Mouse (Mus musculus): ENCODE results near the gene Pex6. TPM values are rescaled to one million over a fixed set of nuclear protein-coding genes. Genes with fewer than 3 reads are reported as not detected.

The Pex6 gene
- polyA plus RNA-seq, 1 experiment from 2014 or later = 36.9 TPM

DNA sequence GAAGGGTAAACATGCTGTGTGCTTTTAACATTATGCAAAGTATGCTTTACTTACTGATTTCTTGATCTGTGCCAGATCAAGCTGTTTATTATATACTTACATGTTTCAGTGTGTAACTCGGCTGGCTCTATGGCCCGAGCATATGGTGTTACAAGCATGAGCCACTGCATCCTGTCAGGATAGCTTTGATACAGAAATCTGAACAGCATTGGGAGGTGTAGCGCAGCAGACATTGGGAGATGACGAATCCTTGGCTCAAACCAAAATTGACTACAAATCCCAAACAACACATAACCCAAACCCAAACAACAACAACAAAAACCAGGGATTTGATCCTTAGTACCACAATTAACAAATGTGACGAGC is 60.8 kb downstream of the Pex6 start:
- no peak overlapping the region for H3K27ac ChIP-seq
- WGBS = 10% methylated on average over 5 of the region's 5 CpGs
- H3K27me3 ChIP-seq (replicated peaks) = no peaks in the 10 kb centered on the region
- H3K4me1 ChIP-seq = peaks cover 19% of the 10 kb centered on the region
- peak overlapping the region; percentile 83 for H3K9ac ChIP-seq
- peak overlapping the region; percentile 81 for H3K4me3 ChIP-seq
- no peaks in the 10 kb centered on the region for H3K9me3 ChIP-seq
- H3K36me3 ChIP-seq = peaks cover 25% of the 10 kb centered on the region
- peak; percentile 46; the same call in 1 of the 2 replicates for ATAC-seq (ENCODE audit: low FRiP score, low read depth)
- peak overlapping the region; percentile 86 for H3K4me2 ChIP-seq (replicated peaks)

DNA sequence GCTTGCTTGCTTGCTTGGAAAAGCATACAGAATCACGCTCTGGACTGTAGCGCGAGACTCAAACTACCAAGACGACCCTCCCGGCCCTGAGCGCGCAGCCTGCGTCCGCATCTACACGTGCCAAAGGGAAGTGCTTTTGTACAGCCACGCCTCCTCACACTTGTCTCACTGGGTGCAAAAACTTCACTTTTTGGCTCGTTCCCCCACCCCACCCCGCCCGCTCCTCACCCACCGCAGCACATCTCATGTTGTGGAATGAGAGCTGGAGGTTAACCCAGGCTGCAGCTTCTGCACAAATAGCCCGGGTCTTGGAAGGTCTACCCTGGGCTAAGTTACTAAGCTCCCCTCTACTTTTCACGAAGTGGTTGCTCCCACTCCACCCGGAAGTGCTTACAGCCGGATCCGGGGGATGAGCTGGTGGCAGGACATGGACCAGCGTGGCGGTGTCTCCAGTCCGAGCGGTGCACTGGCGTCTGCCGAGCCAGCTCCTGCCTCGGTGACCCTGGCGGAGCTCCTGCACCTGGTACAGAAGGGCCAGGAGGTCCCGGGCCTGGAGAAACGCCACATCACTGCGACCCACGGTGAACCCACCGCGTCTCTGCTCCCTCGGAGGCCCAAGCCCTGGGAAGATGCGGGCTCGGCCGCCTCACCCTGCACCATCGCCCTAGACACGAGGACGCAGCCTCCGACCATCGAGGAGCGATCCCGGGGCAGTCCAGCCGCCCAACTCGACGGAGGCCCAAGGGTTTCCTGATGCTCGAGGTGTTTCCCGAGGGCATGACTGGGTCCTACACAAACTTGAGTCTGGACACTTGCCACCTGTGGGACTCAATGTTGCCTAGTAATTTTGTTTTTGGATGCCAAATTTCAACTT is 61.4 kb downstream of the Pex6 start, which contains the start of gene 2310039H08Rik:
Gene 2310039H08Rik (plus strand): TSS at position 232 of the 874 bp plus-strand sequence.
- WGBS = under 1% methylated on average over 50 of the region's 50 CpGs
- Histone ChIP-seq H3K9ac (peak within 1 kb of the TSS; percentile 83), H3K36me3 (peaks cover 31% of the 10 kb centered on the region), H3K4me2 (replicated peaks) (peak within 1 kb of the TSS; percentile 86), H3K4me1 (peaks cover 19% of the 10 kb centered on the region), H3K27me3 (replicated peaks) (no peaks in the 10 kb centered on the region), H3K27ac (peak within 1 kb of the TSS; percentile 38; the same call in 1 of the 2 replicates), H3K4me3 (peak within 1 kb of the TSS; percentile 81), H3K9me3 (no peaks in the 10 kb centered on the region)
- peak; percentile 89 for ATAC-seq (ENCODE audit: low FRiP score, low read depth)

GRCm38 (mm10) chr17:46773278-46774130 is 62.2 kb downstream of the Pex6 start:
- Histone ChIP-seq H3K9me3 (no peaks in the 10 kb centered on the region), H3K4me3 (peak overlapping the region; percentile 81), H3K27me3 (replicated peaks) (no peaks in the 10 kb centered on the region), H3K27ac (no peak overlapping the region), H3K4me2 (replicated peaks) (peak overlapping the region; percentile 86), H3K4me1 (peaks cover 19% of the 10 kb centered on the region), H3K36me3 (peaks cover 40% of the 10 kb centered on the region), H3K9ac (peak overlapping the region; percentile 83)
- WGBS = 7% methylated on average over 19 of the region's 20 CpGs
- 0 out of 2 replicates have a peak, but pooled peaks have one; percentile 1 for ATAC-seq (ENCODE audit: low FRiP score, low read depth)

DNA sequence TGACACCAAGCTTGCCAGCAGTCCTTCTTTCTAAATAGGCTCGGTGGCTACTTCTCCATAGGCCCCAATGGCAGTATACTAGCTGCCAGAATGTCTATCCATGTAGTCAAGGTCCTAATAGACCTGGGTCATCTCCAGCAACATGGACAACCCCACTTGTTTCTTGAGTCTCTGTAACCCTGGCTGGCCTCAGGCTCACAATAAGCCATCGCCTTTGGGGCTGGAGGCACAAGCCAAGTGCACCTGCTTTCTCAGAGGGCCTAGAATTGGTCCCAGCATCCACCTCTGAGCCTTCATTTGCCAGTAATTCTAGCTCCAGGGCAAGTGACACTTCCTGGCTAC is 62.8 kb downstream of the Pex6 start:
- H3K27me3 ChIP-seq (replicated peaks) = no peaks in the 10 kb centered on the region
- no peak for ATAC-seq (ENCODE audit: low FRiP score, low read depth)
- H3K4me3 ChIP-seq = no peak overlapping the region
- 0 out of 2 replicates have a peak overlapping the region, but pooled peaks have one; percentile 13 for H3K9ac ChIP-seq
- peaks cover 46% of the 10 kb centered on the region for H3K36me3 ChIP-seq
- H3K4me2 ChIP-seq (replicated peaks) = peak overlapping the region; percentile 86
- no peak overlapping the region for H3K27ac ChIP-seq
- 40% methylated on average over 2 of the region's 2 CpGs for WGBS
- H3K4me1 ChIP-seq = peaks cover 19% of the 10 kb centered on the region
- no peaks in the 10 kb centered on the region for H3K9me3 ChIP-seq

DNA sequence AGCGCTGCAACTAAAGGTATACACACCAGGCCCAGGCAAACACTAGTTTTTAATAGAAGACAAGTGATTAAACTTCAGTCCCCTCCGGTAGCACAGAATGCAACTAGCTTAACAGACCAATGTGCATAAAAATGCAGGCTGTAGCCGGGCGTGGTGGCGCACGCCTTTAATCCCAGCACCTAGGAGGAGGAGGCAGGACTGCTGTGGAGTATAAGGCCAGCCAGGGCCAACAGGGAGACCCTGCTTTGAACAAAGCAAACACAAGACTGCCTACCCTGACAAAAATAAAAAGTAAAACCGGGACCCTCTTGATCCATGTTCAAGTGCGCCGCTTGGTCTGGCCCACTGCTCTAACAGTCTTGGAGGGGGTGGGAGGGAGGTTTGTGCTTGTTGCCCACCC is 63.8 kb downstream of the Pex6 start:
- 95% methylated on average over 9 of the region's 9 CpGs for WGBS
- no peak overlapping the region for H3K9ac ChIP-seq
- H3K4me1 ChIP-seq = peaks cover 19% of the 10 kb centered on the region

More for the DNA sequence above, 63.8 kb downstream of the Pex6 start:
- ATAC-seq (ENCODE audit: low FRiP score, low read depth) = no peak
- peaks cover 54% of the 10 kb centered on the region for H3K36me3 ChIP-seq
- no peaks in the 10 kb centered on the region for H3K27me3 ChIP-seq (replicated peaks)
- no peak overlapping the region for H3K4me2 ChIP-seq (replicated peaks)
- no peak overlapping the region for H3K4me3 ChIP-seq
- H3K27ac ChIP-seq = no peak overlapping the region
- H3K9me3 ChIP-seq = no peaks in the 10 kb centered on the region

Other genes with a start within 250 kb of the Pex6 start
- 6.2 and 7.1 TPM in 2 replicates for gene Ttbk1, start 223.8 kb upstream of the Pex6 start, polyA plus RNA-seq (2016; fragmentation: Nextera tagmentation; extraction: Ambion mirVana)
- gene Dnph1, start 214.8 kb upstream of the Pex6 start, polyA plus RNA-seq (2016; fragmentation: Nextera tagmentation; extraction: Ambion mirVana) = 40.5 and 42.3 TPM in 2 replicates
- 13.4 and 15.3 TPM in 2 replicates for gene Cul9, start 165.1 kb upstream of the Pex6 start, polyA plus RNA-seq (2016; fragmentation: Nextera tagmentation; extraction: Ambion mirVana)
- 5.6 and 8.4 TPM in 2 replicates for gene Srf, start 155.3 kb upstream of the Pex6 start, polyA plus RNA-seq (2016; fragmentation: Nextera tagmentation; extraction: Ambion mirVana)
- 68.3 and 69.7 TPM in 2 replicates for gene Ptk7, start 82.0 kb upstream of the Pex6 start, polyA plus RNA-seq (2016; fragmentation: Nextera tagmentation; extraction: Ambion mirVana)
- gene Klc4, start 65.4 kb upstream of the Pex6 start, polyA plus RNA-seq (2016; fragmentation: Nextera tagmentation; extraction: Ambion mirVana) = 45.2 and 47.4 TPM in 2 replicates
- gene Mrpl2, start 65.2 kb upstream of the Pex6 start, polyA plus RNA-seq (2016; fragmentation: Nextera tagmentation; extraction: Ambion mirVana) = 76.9 and 86.9 TPM in 2 replicates
- gene Cul7, start 61.1 kb upstream of the Pex6 start, polyA plus RNA-seq (2016; fragmentation: Nextera tagmentation; extraction: Ambion mirVana) = 42.0 and 45.2 TPM in 2 replicates
- 52.1 and 54.1 TPM in 2 replicates for gene Rrp36, start 37.1 kb upstream of the Pex6 start, polyA plus RNA-seq (2016; fragmentation: Nextera tagmentation; extraction: Ambion mirVana)
- 178 and 189 TPM in 2 replicates for gene Mea1, start 32.7 kb upstream of the Pex6 start, polyA plus RNA-seq (2016; fragmentation: Nextera tagmentation; extraction: Ambion mirVana)
- gene Klhdc3, start 30.5 kb upstream of the Pex6 start, polyA plus RNA-seq (2016; fragmentation: Nextera tagmentation; extraction: Ambion mirVana) = 146 and 148 TPM in 2 replicates
- 89.5 and 107 TPM in 2 replicates for gene Ppp2r5d, start 6.4 kb upstream of the Pex6 start, polyA plus RNA-seq (2016; fragmentation: Nextera tagmentation; extraction: Ambion mirVana)
- 0.43 and 0.49 TPM in 2 replicates for gene Gnmt, start 17.7 kb downstream of the Pex6 start, polyA plus RNA-seq (2016; fragmentation: Nextera tagmentation; extraction: Ambion mirVana)
- gene Cnpy3, start 40.8 kb downstream of the Pex6 start, polyA plus RNA-seq (2016; fragmentation: Nextera tagmentation; extraction: Ambion mirVana) = 58.4 and 62.0 TPM in 2 replicates
- 0.41 and 0.65 TPM in 2 replicates for gene Ptcra, start 52.2 kb downstream of the Pex6 start, polyA plus RNA-seq (2016; fragmentation: Nextera tagmentation; extraction: Ambion mirVana)
- gene 2310039H08Rik, start 61.2 kb downstream of the Pex6 start, polyA plus RNA-seq (2016; fragmentation: Nextera tagmentation; extraction: Ambion mirVana) = 34.9 and 46.6 TPM in 2 replicates
- 125 and 139 TPM in 2 replicates for gene Rpl7l1, start 71.2 kb downstream of the Pex6 start, polyA plus RNA-seq (2016; fragmentation: Nextera tagmentation; extraction: Ambion mirVana)
- 7.0 and 8.0 TPM in 2 replicates for gene Bicral, start 147.0 kb downstream of the Pex6 start, polyA plus RNA-seq (2016; fragmentation: Nextera tagmentation; extraction: Ambion mirVana)
- gene Tbcc, start 179.2 kb downstream of the Pex6 start, polyA plus RNA-seq (2016; fragmentation: Nextera tagmentation; extraction: Ambion mirVana) = 87.8 and 89.5 TPM in 2 replicates
- gene Prph2, start 199.0 kb downstream of the Pex6 start, polyA plus RNA-seq (2016; fragmentation: Nextera tagmentation; extraction: Ambion mirVana) = not detected in 2 replicates